In genomic region chr10:80509412-80510272, GRCm38 (mm10) we compare ENCODE assay signal across 8 mouse cellular contexts. TPM values are rescaled to one million over a fixed set of nuclear protein-coding genes. Genes with fewer than 3 reads are reported as not detected.
A peak's percentile ranks its signal among the peaks of the same experiment; 100 is the strongest.
DNase-seq lines count a peak whose midpoint lies in the region; ATAC-seq and TF ChIP-seq lines count a peak whose summit lies in the region.

No protein-coding gene starts in this region.

- no peaks in the 10 kb centered on the region for H3K9me3 ChIP-seq in heart, embryonic 13.5 days
- no peaks in the 10 kb centered on the region for H3K9me3 ChIP-seq in kidney, postnatal 0 days (replicated peaks; ENCODE audit: low read length)
- H3K9me3 ChIP-seq in liver, embryonic 11.5 days (ENCODE audit: control insufficient read depth, low read length), result no peaks in the 10 kb centered on the region

- TF ChIP-seq POLR2A in bone marrow, adult 2 months (IDR thresholded peaks at IDR 0.05; ENCODE audit: borderline replicate concordance, control insufficient read depth, low read depth, low read length), result no peak
- no peak for TF ChIP-seq POLR2A in myocyte (IDR thresholded peaks at IDR 0.05; ENCODE audit: insufficient read length, low read depth)

- H3K4me3 ChIP-seq in bone marrow, adult 2 months (replicated peaks; ENCODE audit: control insufficient read depth, low read depth, low read length), result peak overlapping the region; percentile 73
- H3K4me3 ChIP-seq in heart, embryonic 13.5 days, result peak overlapping the region; percentile 49
- peak overlapping the region; percentile 37 for H3K4me3 ChIP-seq in kidney, postnatal 0 days (replicated peaks; ENCODE audit: low read depth, low read length)
- peak overlapping the region; percentile 41 for H3K4me3 ChIP-seq in liver, embryonic 11.5 days (ENCODE audit: low read depth, low read length)
- peak overlapping the region; percentile 17 for H3K4me3 ChIP-seq in myocyte

- H3K79me2 ChIP-seq in myocyte (ENCODE audit: control insufficient read depth, insufficient read depth), result no peaks in the 10 kb centered on the region

- no peak overlapping the region for H3ac ChIP-seq in myocyte (ENCODE audit: control insufficient read depth, insufficient read length)

- H3K4me2 ChIP-seq in heart, embryonic 13.5 days, result peak overlapping the region; percentile 75
- peak overlapping the region; percentile 63 for H3K4me2 ChIP-seq in kidney, postnatal 0 days (ENCODE audit: low read length)
- H3K4me2 ChIP-seq in liver, embryonic 11.5 days, result peak overlapping the region; percentile 77
- H3K4me2 ChIP-seq in myocyte (ENCODE audit: low read depth), result peak overlapping the region; percentile 99

- H3K27me3 ChIP-seq in heart, embryonic 13.5 days (replicated peaks), result peaks cover 89% of the 10 kb centered on the region
- peaks cover 43% of the 10 kb centered on the region for H3K27me3 ChIP-seq in kidney, postnatal 0 days (ENCODE audit: insufficient read depth, low read length)
- peaks cover 56% of the 10 kb centered on the region for H3K27me3 ChIP-seq in liver, embryonic 11.5 days (replicated peaks; ENCODE audit: control insufficient read depth, insufficient read depth, low read length)
- peaks cover 26% of the 10 kb centered on the region for H3K27me3 ChIP-seq in myocyte (ENCODE audit: control insufficient read depth, insufficient read depth, insufficient read length)

- peak; percentile 85 for DNase-seq in A20 (ENCODE audit: low read depth, low spot score)
- DNase-seq in kidney, postnatal 0 days (ENCODE audit: low spot score), result peak; percentile 80
- DNase-seq in liver, embryonic 11.5 days (ENCODE audit: low spot score), result peak; percentile 73
- peak; percentile 86 to 96 for DNase-seq in spleen, postnatal 4 days (ENCODE audit: low spot score in 2 of 2)

- 5% methylated on average over 20 of the region's 20 CpGs for whole genome bisulfite sequencing in bone marrow, adult 2 months
- WGBS in heart, embryonic 13.5 days, result 7% methylated on average over 20 of the region's 20 CpGs
- 7% methylated on average over 20 of the region's 20 CpGs for WGBS in kidney, postnatal 0 days
- WGBS in liver, embryonic 11.5 days, result 8% methylated on average over 20 of the region's 20 CpGs

- ATAC-seq in erythroblast, adult 5-6 weeks (replicated peaks; ENCODE audit: low FRiP score, poor library complexity, severe bottlenecking), result peak; percentile 86
- ATAC-seq in heart, embryonic 13.5 days (ENCODE audit: extremely low read depth, insufficient number of reproducible peaks, low FRiP score, low TSS enrichment), result no peak
- peak; percentile 53 for ATAC-seq in kidney, postnatal 0 days (replicated peaks; ENCODE audit: low FRiP score, low read depth)
- peak; percentile 67 for ATAC-seq in liver, embryonic 11.5 days (replicated peaks; ENCODE audit: low FRiP score)

- peak overlapping the region; percentile 78 for H3K9ac ChIP-seq in heart, embryonic 13.5 days
- 0 out of 2 replicates have a peak overlapping the region, but pooled peaks have one; percentile 31 for H3K9ac ChIP-seq in kidney, postnatal 0 days (ENCODE audit: low read depth, low read length)
- peak overlapping the region; percentile 64 for H3K9ac ChIP-seq in liver, embryonic 11.5 days (ENCODE audit: low read depth, low read length)

- H3K27ac ChIP-seq in bone marrow, adult 2 months (ENCODE audit: control insufficient read depth, insufficient read depth, low read depth, low read length, poor library complexity), result no peak overlapping the region
- no peak overlapping the region for H3K27ac ChIP-seq in heart, embryonic 13.5 days (replicated peaks)
- H3K27ac ChIP-seq in kidney, postnatal 0 days, result no peak overlapping the region
- no peak overlapping the region for H3K27ac ChIP-seq in liver, embryonic 11.5 days (ENCODE audit: low read depth, low read length)

- TF ChIP-seq CTCF in bone marrow, adult 2 months (IDR thresholded peaks at IDR 0.05; ENCODE audit: control insufficient read depth, insufficient read depth, low read length), result peak; percentile 97
- peak; percentile 94 for TF ChIP-seq CTCF in kidney, postnatal 0 days (IDR thresholded peaks at IDR 0.05; ENCODE audit: low read depth)

- peaks cover 2% of the 10 kb centered on the region; the same call in 1 of the 2 replicates for H3K4me1 ChIP-seq in bone marrow, adult 2 months (ENCODE audit: control insufficient read depth, insufficient read depth, low read length)
- peaks cover 13% of the 10 kb centered on the region for H3K4me1 ChIP-seq in heart, embryonic 13.5 days
- H3K4me1 ChIP-seq in kidney, postnatal 0 days (replicated peaks; ENCODE audit: insufficient read depth, low read length), result 0 out of 2 replicates have a peak, but pooled peaks cover 4% of the 10 kb centered on the region
- H3K4me1 ChIP-seq in liver, embryonic 11.5 days (replicated peaks; ENCODE audit: control insufficient read depth, insufficient read depth, low read length), result peaks cover 6% of the 10 kb centered on the region; the same call in 1 of the 2 replicates

- H3K36me3 ChIP-seq in heart, embryonic 13.5 days, result no peaks in the 10 kb centered on the region
- no peaks in the 10 kb centered on the region for H3K36me3 ChIP-seq in kidney, postnatal 0 days (ENCODE audit: insufficient read depth, low read length)
- no peaks in the 10 kb centered on the region for H3K36me3 ChIP-seq in liver, embryonic 11.5 days (ENCODE audit: control insufficient read depth, insufficient read depth, low read length)
- no peaks in the 10 kb centered on the region for H3K36me3 ChIP-seq in myocyte (ENCODE audit: control insufficient read depth, insufficient read depth)

TF ChIP-seq in myocyte, 11 proteins besides CTCF, POLR2A, EP300 and RAD21:
- TF ChIP-seq MYOD1 (IDR thresholded peaks at IDR 0.05; ENCODE audit: control insufficient read depth in 1 of 3, insufficient read length in 2 of 3, low read depth in 2 of 3) (peak in 2 of 3 experiments; percentile 28 to 63), POLR2AphosphoS2 (IDR thresholded peaks at IDR 0.05; ENCODE audit: insufficient read length, low read depth) (no peak), TCF12 (IDR thresholded peaks at IDR 0.05; ENCODE audit: insufficient read depth, poor library complexity, severe bottlenecking) (no peak), MYOG (IDR thresholded peaks at IDR 0.05; ENCODE audit: control insufficient read depth in 1 of 3, insufficient read depth in 1 of 3, insufficient read length in 2 of 3, low read depth in 2 of 3) (peak in 1 of 3 experiments; percentile 33), TCF3 (IDR thresholded peaks at IDR 0.05; ENCODE audit: insufficient read length, low read depth) (no peak)
TF ChIP-seq in myocyte: peak in this region for 2.

RNA-seq across cellular contexts. Expression of gene Onecut3, which starts 15.0 kb away (rescaled TPM):
- polyA plus RNA-seq in bone marrow, adult 2 months (2011; ENCODE audit: insufficient read depth, insufficient read length, low replicate concordance, missing spikeins), result not detected in 2 replicates
- not detected in 2 replicates for total RNA-seq in erythroblast, adult 5-6 weeks (2015; ENCODE audit: low replicate concordance)
- not detected in 2 replicates for total RNA-seq in erythroblast, adult 5-6 weeks (2017; ENCODE audit: low replicate concordance)
- not detected in 2 replicates for polyA plus RNA-seq in heart, embryonic 13.5 days (2015; fragmentation: Nextera tagmentation; extraction: Ambion mirVana)
- not detected in 2 replicates for polyA plus RNA-seq in kidney, postnatal 0 days (2015; fragmentation: Nextera tagmentation; extraction: Ambion mirVana)
- polyA plus RNA-seq in liver, embryonic 11.5 days (2014; fragmentation: Nextera tagmentation; extraction: Ambion mirVana), result 0.94 and 1.3 TPM in 2 replicates
- not detected for polyA plus RNA-seq in myocyte (2012; fragmentation: generic; extraction: Trizol)

RNA-seq across cellular contexts. Expression of gene Atp8b3, which starts 29.3 kb away (rescaled TPM):
- not detected in 2 replicates for polyA plus RNA-seq in bone marrow, adult 2 months (2011; ENCODE audit: insufficient read depth, insufficient read length, low replicate concordance, missing spikeins)
- total RNA-seq in erythroblast, adult 5-6 weeks (2015; ENCODE audit: low replicate concordance), result not detected in 2 replicates
- total RNA-seq in erythroblast, adult 5-6 weeks (2017; ENCODE audit: low replicate concordance), result 0.43 TPM in 1 of 2 replicates, not detected in the other
- polyA plus RNA-seq in heart, embryonic 13.5 days (2015; fragmentation: Nextera tagmentation; extraction: Ambion mirVana), result 0.11 and 0.13 TPM in 2 replicates
- polyA plus RNA-seq in kidney, postnatal 0 days (2015; fragmentation: Nextera tagmentation; extraction: Ambion mirVana), result 0.09 and 0.16 TPM in 2 replicates
- 0.12 and 0.23 TPM in 2 replicates for polyA plus RNA-seq in liver, embryonic 11.5 days (2014; fragmentation: Nextera tagmentation; extraction: Ambion mirVana)
- 0.08 TPM for polyA plus RNA-seq in myocyte (2012; fragmentation: generic; extraction: Trizol)

RNA-seq across cellular contexts. Expression of gene Rexo1, which starts 51.7 kb away (rescaled TPM):
- polyA plus RNA-seq in bone marrow, adult 2 months (2011; ENCODE audit: insufficient read depth, insufficient read length, low replicate concordance, missing spikeins), result 46.3 and 55.3 TPM in 2 replicates
- total RNA-seq in erythroblast, adult 5-6 weeks (2015; ENCODE audit: low replicate concordance), result 18.0 and 20.2 TPM in 2 replicates
- total RNA-seq in erythroblast, adult 5-6 weeks (2017; ENCODE audit: low replicate concordance), result 10.7 and 12.0 TPM in 2 replicates
- 15.9 and 17.7 TPM in 2 replicates for polyA plus RNA-seq in heart, embryonic 13.5 days (2015; fragmentation: Nextera tagmentation; extraction: Ambion mirVana)
- polyA plus RNA-seq in kidney, postnatal 0 days (2015; fragmentation: Nextera tagmentation; extraction: Ambion mirVana), result 16.8 and 17.3 TPM in 2 replicates
- polyA plus RNA-seq in liver, embryonic 11.5 days (2014; fragmentation: Nextera tagmentation; extraction: Ambion mirVana), result 31.8 and 33.4 TPM in 2 replicates
- polyA plus RNA-seq in myocyte (2012; fragmentation: generic; extraction: Trizol), result 18.8 TPM

Comparison
In these comparisons a context has a peak if more than half of its experiments do, and no peak if none do; other contexts are left out.
1. H3K4me3 ChIP-seq: peak in every context shown above with its lines; median percentile 73 in bone marrow, adult 2 months; 49 in heart, embryonic 13.5 days; 41 in liver, embryonic 11.5 days; 37 in kidney, postnatal 0 days; 17 in myocyte.